Mouse (Mus musculus) heart, embryonic 10.5 days (tissue): ENCODE data around the gene Rimkla. TPM values are rescaled to one million over a fixed set of nuclear protein-coding genes. Genes with fewer than 3 reads are reported as not detected.

Source experiments
- DNase-seq: peaks from one replicate; pipeline ENCODE4 v3.0.0-alpha.2; 2017; ENCODE audit warnings: low spot score
- H3K27ac ChIP-seq: fragments of 300-500 bp; sonication (generic); 2 replicates; pipeline ENCODE4 v1.5.1; 2016; ENCODE audit warnings: mild to moderate bottlenecking
- H3K27me3 ChIP-seq: fragments of 300-500 bp; sonication (generic); 2 replicates; pipeline ENCODE4 v1.6.1; 2016; ENCODE audit warnings: mild to moderate bottlenecking; ENCODE audit not compliant: poor library complexity, insufficient read depth, severe bottlenecking
- H3K36me3 ChIP-seq: fragments of 300-500 bp; sonication (generic); 2 replicates; pipeline ENCODE4 v1.6.1; 2016; ENCODE audit warnings: mild to moderate bottlenecking, moderate library complexity
- H3K4me1 ChIP-seq: fragments of 300-500 bp; sonication (generic); 2 replicates; pipeline ENCODE4 v1.6.1; 2016; ENCODE audit warnings: mild to moderate bottlenecking
- H3K4me3 ChIP-seq: fragments of 300-500 bp; sonication (generic); 2 replicates; pipeline ENCODE4 v1.5.1; 2016; ENCODE audit warnings: mild to moderate bottlenecking, moderate library complexity
- H3K9me3 ChIP-seq: fragments of 300-500 bp; sonication (generic); 2 replicates; pipeline ENCODE4 v1.6.1; 2016; ENCODE audit warnings: mild to moderate bottlenecking, moderate library complexity
- WGBS: fragments of 180-500 bp; shearing (Covaris S2); methylation state at CpG from one replicate; pipeline ENCODE4 v1.1.7; 2016; 5-methylcytosine and 5-hydroxymethylcytosine counted together
- polyA plus RNA-seq: library from polyadenylated mRNA; unstranded; fragments of >200 nt; fragmentation: Nextera tagmentation; extraction: Ambion mirVana; gene quantifications from 2 replicates; pipeline ENCODE4 v1.2.1, GENCODE M21; 2016

Rimkla gene
- polyA plus RNA-seq, 1 experiment from 2014 or later, result 4.4 TPM

DNA sequence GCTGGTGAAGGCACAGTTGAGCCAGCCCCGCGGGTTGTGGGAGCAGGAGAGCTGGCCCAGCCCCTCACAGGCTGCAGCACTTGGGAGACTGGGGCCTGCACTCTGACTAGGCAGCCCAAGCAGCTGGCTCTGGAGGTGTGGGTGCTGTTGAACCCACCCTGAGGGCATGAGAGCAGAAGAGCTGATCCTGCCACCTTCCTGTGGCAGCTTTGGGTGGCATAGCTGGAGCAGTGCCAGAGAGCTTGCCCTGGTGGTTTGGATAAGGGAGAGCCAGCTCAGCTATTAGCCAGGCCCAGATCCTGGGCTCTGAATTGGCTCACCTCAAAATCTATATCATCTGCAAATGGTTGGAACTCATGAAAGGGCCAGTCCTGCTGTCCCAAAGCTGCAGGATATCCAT, 64.7 kb downstream of the Rimkla start:
- no peaks in the 10 kb centered on the region for H3K36me3 ChIP-seq
- no peak for DNase-seq
- peaks cover 7% of the 10 kb centered on the region for H3K4me1 ChIP-seq
- H3K27ac ChIP-seq, result no peak overlapping the region
- no peak overlapping the region for H3K4me3 ChIP-seq
- H3K27me3 ChIP-seq, result peaks cover 13% of the 10 kb centered on the region; the same call in 1 of the 2 replicates
- no peaks in the 10 kb centered on the region for H3K9me3 ChIP-seq
- WGBS, result 39% methylated on average over 2 of the region's 2 CpGs

DNA sequence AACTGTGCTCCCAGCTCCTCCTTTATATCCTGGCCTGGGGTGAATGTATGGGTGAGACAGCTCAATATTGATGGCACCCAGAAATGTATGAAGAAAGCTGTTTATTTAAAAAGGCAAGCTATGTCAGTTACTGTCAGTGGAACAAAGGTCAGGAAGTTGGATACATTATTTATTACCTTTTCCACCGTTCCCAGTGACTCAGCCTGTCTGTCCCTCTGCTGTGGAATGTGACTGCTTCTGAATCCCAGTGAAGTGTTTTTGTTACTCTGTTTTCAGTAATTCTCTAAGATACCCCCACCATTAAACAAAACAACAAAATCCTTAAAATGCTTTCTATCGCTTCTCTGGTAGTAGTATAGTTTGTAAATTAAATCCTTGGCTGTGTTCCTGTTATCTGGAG, 66.8 kb downstream of the Rimkla start:
- Histone ChIP-seq H3K36me3 (no peaks in the 10 kb centered on the region), H3K27ac (no peak overlapping the region), H3K9me3 (no peaks in the 10 kb centered on the region), H3K4me3 (no peak overlapping the region), H3K4me1 (peaks cover 20% of the 10 kb centered on the region), H3K27me3 (peaks cover 13% of the 10 kb centered on the region; the same call in 1 of the 2 replicates)
- WGBS, result 66% methylated on average over 2 of the region's 2 CpGs
- DNase-seq, result no peak

DNA sequence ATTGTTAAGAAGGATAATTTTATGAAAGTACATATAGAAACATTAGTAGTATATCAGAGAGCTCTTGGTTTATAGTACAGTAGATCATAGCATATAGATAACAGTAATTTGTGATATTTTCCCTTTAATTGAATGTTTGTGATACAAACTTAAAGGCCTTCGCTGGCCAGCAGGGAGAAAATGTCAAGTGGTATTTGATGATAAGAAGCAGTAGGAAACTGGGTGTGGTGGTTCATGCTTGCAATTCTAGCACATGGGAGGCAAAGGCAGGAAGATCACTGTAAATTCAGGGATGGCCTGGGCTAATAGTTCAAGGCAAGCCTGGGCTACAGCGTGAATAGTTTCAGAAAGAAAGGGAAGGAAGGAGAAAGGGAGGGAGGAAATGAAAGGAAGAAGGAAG, 67.4 kb downstream of the Rimkla start:
- DNase-seq, result no peak
- Histone ChIP-seq H3K4me3 (no peak overlapping the region), H3K36me3 (no peaks in the 10 kb centered on the region), H3K27ac (no peak overlapping the region), H3K4me1 (peaks cover 20% of the 10 kb centered on the region), H3K9me3 (no peaks in the 10 kb centered on the region), H3K27me3 (peaks cover 13% of the 10 kb centered on the region; the same call in 1 of the 2 replicates)
- 59% methylated on average over 2 of the region's 2 CpGs for WGBS

DNA sequence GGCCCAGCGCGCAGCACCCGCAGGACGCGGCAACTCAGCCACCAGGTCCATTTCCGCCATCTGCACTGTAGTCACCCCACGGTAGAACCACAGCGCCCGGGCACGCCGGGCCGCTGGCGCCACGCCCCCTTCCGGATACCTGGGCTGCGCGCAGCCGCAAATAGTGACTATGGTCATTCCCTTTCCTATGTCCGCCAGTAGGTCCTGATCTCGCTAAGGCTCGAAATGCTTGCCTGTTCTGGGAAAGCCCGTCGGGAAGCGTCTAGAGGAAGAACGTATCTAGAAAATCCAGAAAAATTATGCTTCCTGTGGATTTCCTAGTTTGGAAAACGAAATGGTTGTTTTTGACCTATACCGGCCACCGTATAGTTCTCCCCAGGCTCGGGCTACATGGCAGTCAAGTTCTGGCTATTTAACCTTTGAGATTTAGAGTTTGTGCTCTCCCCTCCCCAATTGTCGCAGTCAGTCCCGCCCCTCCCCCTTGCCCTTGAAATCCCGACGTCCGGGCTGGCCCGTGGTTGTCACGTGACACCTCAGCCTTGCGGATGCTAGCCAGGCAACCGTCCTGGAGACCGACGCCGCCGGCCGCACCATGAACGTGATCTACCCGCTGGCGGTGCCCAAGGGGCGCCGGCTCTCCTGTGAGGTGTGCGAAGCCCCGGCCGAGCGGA, 70.0 kb downstream of the Rimkla start, which contains the start of the genes Ppcs and Zmynd12:
Gene Ppcs (minus strand): TSS at position 127 of the 671 bp plus-strand sequence.
Gene Zmynd12 (plus strand): TSS at position 521 of the 671 bp plus-strand sequence.
- DNase-seq, result peak; percentile 95
- peak within 1 kb of the TSS; percentile 80 for H3K4me3 ChIP-seq
- peak within 1 kb of the TSS; percentile 91 for H3K27ac ChIP-seq
- H3K4me1 ChIP-seq, result peaks cover 20% of the 10 kb centered on the region
- H3K27me3 ChIP-seq, result peaks cover 5% of the 10 kb centered on the region; the same call in 1 of the 2 replicates
- under 1% methylated on average over 52 of the region's 52 CpGs for WGBS
- H3K36me3 ChIP-seq, result peaks cover 6% of the 10 kb centered on the region; the same call in 1 of the 2 replicates
- H3K9me3 ChIP-seq, result no peaks in the 10 kb centered on the region

GRCm38 (mm10) chr4:119421921-119422293, 70.5 kb downstream of the Rimkla start:
- DNase-seq, result peak; percentile 81

GRCm38 (mm10) chr4:119421191-119421590, 71.2 kb downstream of the Rimkla start:
- Histone ChIP-seq H3K27me3 (peaks cover 5% of the 10 kb centered on the region; the same call in 1 of the 2 replicates), H3K4me3 (peak overlapping the region; percentile 80), H3K27ac (peak overlapping the region; percentile 91; the same call in 1 of the 2 replicates), H3K4me1 (peaks cover 20% of the 10 kb centered on the region), H3K36me3 (peaks cover 6% of the 10 kb centered on the region; the same call in 1 of the 2 replicates), H3K9me3 (no peaks in the 10 kb centered on the region)
- 35% methylated on average over 3 of the region's 3 CpGs for WGBS
- DNase-seq, result no peak

More at GRCm38 (mm10) chr4:119421921-119422293, 70.5 kb downstream of the Rimkla start:
- peaks cover 6% of the 10 kb centered on the region; the same call in 1 of the 2 replicates for H3K36me3 ChIP-seq
- peak overlapping the region; percentile 91 for H3K27ac ChIP-seq
- WGBS, result under 1% methylated on average over 31 of the region's 31 CpGs
- peak overlapping the region; percentile 80 for H3K4me3 ChIP-seq
- no peaks in the 10 kb centered on the region for H3K9me3 ChIP-seq
- H3K27me3 ChIP-seq, result peaks cover 5% of the 10 kb centered on the region; the same call in 1 of the 2 replicates
- H3K4me1 ChIP-seq, result peaks cover 20% of the 10 kb centered on the region

DNA sequence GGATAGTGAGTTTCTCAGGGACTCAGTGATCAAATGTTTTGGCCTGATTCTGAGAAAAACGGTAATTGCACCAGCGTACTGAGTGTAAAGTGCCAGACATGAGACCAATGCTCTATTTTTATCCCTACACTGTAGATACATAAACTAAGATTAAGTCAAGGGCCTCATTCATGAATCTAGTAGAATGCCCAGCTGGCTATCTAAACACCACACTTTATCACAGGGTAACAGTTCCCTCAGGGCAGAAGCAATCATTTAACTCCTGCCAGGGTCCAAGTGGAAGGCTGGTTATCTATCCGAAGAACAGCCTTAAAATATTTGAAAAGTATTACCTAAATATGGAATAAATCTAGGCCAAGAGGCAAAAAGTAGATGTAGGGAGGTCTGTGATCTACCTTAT, 74.5 kb downstream of the Rimkla start:
- no peak for DNase-seq
- 60% methylated on average over 3 of the region's 3 CpGs for WGBS
- H3K9me3 ChIP-seq, result no peaks in the 10 kb centered on the region
- peaks cover 19% of the 10 kb centered on the region for H3K4me1 ChIP-seq
- peaks cover 6% of the 10 kb centered on the region; the same call in 1 of the 2 replicates for H3K36me3 ChIP-seq
- no peak overlapping the region for H3K4me3 ChIP-seq
- H3K27me3 ChIP-seq, result no peaks in the 10 kb centered on the region
- H3K27ac ChIP-seq, result no peak overlapping the region

DNA sequence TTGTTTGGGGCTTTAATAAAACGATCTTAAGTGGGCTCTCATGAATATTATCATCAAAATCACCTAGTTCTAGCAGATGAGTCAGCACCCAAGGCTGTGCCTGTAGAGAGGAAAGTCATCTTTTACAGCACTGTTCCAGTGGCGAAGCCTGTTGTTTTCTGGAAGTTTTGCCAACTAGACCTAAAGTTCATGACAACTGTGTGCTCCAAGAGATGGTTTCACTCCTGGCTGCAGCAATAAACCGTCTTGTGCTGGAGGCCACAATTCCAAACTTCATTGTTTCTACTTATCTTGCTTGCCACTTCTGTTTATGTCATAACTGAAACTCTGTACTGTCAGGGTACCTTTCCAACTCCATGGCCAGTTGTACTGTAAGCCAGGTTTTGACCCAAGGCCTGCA, 75.2 kb downstream of the Rimkla start:
- 70% methylated on average over 3 of the region's 3 CpGs for WGBS
- Histone ChIP-seq H3K27ac (no peak overlapping the region), H3K27me3 (no peaks in the 10 kb centered on the region), H3K4me1 (peaks cover 17% of the 10 kb centered on the region), H3K36me3 (peaks cover 6% of the 10 kb centered on the region; the same call in 1 of the 2 replicates), H3K9me3 (no peaks in the 10 kb centered on the region), H3K4me3 (no peak overlapping the region)
- no peak for DNase-seq

Other genes starting within 250 kb of the Rimkla start
- 0.16 TPM in 1 of 2 replicates, not detected in the other for gene Cldn19, start 237.2 kb downstream of the Rimkla start, polyA plus RNA-seq
- 712 and 1,091 TPM in 2 replicates for gene Ybx1, start 198.0 kb downstream of the Rimkla start, polyA plus RNA-seq
- 70.6 and 98.8 TPM in 2 replicates for gene Ppih, start 172.1 kb downstream of the Rimkla start, polyA plus RNA-seq
- gene Ccdc30, start 77.1 kb downstream of the Rimkla start, polyA plus RNA-seq, result 3.1 and 3.6 TPM in 2 replicates
- 30.4 and 33.5 TPM in 2 replicates for gene Ppcs, start 70.2 kb downstream of the Rimkla start, polyA plus RNA-seq
- 0.15 and 0.34 TPM in 2 replicates for gene Zmynd12, start 69.8 kb downstream of the Rimkla start, polyA plus RNA-seq
- gene Foxj3, start 44.4 kb upstream of the Rimkla start, polyA plus RNA-seq, result 22.0 and 28.4 TPM in 2 replicates
- 3.2 and 4.6 TPM in 2 replicates for gene Frg2f1, start 46.9 kb upstream of the Rimkla start, polyA plus RNA-seq
- gene Guca2a, start 145.1 kb upstream of the Rimkla start, polyA plus RNA-seq, result 0.26 TPM in 1 of 2 replicates, not detected in the other
- gene Guca2b, start 166.3 kb upstream of the Rimkla start, polyA plus RNA-seq, result not detected in 2 replicates
- 3.2 and 3.3 TPM in 2 replicates for gene Hivep3, start 241.2 kb upstream of the Rimkla start, polyA plus RNA-seq